Comparison of ENCODE assay signal across 8 mouse cellular contexts in genomic region chr12:97130276-97130675, GRCm38 (mm10).
A peak's percentile ranks its signal among the peaks of the same experiment; 100 is the strongest.
DNase-seq lines count a peak whose midpoint lies in the region; ATAC-seq lines count a peak whose summit lies in the region.

No protein-coding gene starts in this region.

- no peak for ATAC-seq in inflammation-experienced regulatory T-cells, adult 6 months

- peak; percentile 29 for DNase-seq in adrenal gland, postnatal 10 days
- no peak for DNase-seq in adrenal gland, adult 8-10 months
- peak; percentile 15 for DNase-seq in left cerebral cortex, adult 11 months (ENCODE audit: low spot score)
- no peak for DNase-seq in left cerebral cortex, adult 8-10 months (ENCODE audit: low spot score in 2 of 2)
- peak; percentile 64 for DNase-seq in Muller cell, postnatal 12 days (ENCODE audit: inconsistent ontology term)
- DNase-seq in layer of hippocampus, postnatal 10 days (ENCODE audit: low spot score in 2 of 2), result peak; percentile 20 to 41
- no peak for DNase-seq in frontal cortex, postnatal 14 days (ENCODE audit: low spot score in 2 of 2)

Comparison
In these comparisons a context has a peak if more than half of its experiments do, and no peak if none do; other contexts are left out.
1. DNase-seq: peak in adrenal gland, postnatal 10 days (single experiment), left cerebral cortex, adult 11 months (single experiment), Muller cell, postnatal 12 days (single experiment) and layer of hippocampus, postnatal 10 days (2 of 2); none in adrenal gland, adult 8-10 months (single experiment), left cerebral cortex, adult 8-10 months (0 of 2) and frontal cortex, postnatal 14 days (0 of 2).